Mouse (Mus musculus): Measurements from ENCODE around the gene Agap2. TPM values are rescaled to one million over a fixed set of nuclear protein-coding genes. Genes with fewer than 3 reads are reported as not detected.
A peak's percentile ranks its signal among the peaks of the same experiment; 100 is the strongest.

Gene Agap2
- 100 to 1,000 TPM; 595 to 685 (median 631) TPM for total RNA-seq (2022)

- no peak for DNase-seq (ENCODE audit: low spot score in 2 of 2)
Observed at GRCm38 (mm10) chr10:127075080-127075479, at the start of gene Agap2. Gene Agap2, plus strand, starts transcription at chr10:127075284.

- DNase-seq (ENCODE audit: low spot score in 2 of 2) = peak; percentile 75 to 87
Observed at GRCm38 (mm10) chr10:127030336-127031296, 44.5 kb upstream of the Agap2 start, which contains the start of gene Tsfm. Gene Tsfm, minus strand, starts transcription at chr10:127030840.

GRCm38 (mm10) chr10:127033301-127033741 is 41.8 kb upstream of the Agap2 start:
- DNase-seq (ENCODE audit: low spot score in 2 of 2) = no peak

- DNase-seq (ENCODE audit: low spot score in 2 of 2) = no peak
Observed at GRCm38 (mm10) chr10:127036273-127036672, 38.8 kb upstream of the Agap2 start.

GRCm38 (mm10) chr10:127037641-127038040 is 37.4 kb upstream of the Agap2 start:
- no peak for DNase-seq (ENCODE audit: low spot score in 2 of 2)

- peak in 1 of 2 experiments; percentile 43 for DNase-seq (ENCODE audit: low spot score in 2 of 2)
Observed at GRCm38 (mm10) chr10:127040569-127041214, 34.4 kb upstream of the Agap2 start.

GRCm38 (mm10) chr10:127041274-127041766 is 33.8 kb upstream of the Agap2 start, which contains the start of the genes Mettl1 and Eef1akmt3:
Gene Mettl1, plus strand, starts transcription at chr10:127041414.
Gene Eef1akmt3, minus strand, starts transcription at chr10:127041513.
- DNase-seq (ENCODE audit: low spot score in 2 of 2) = no peak

GRCm38 (mm10) chr10:127041774-127042338 is 33.2 kb upstream of the Agap2 start:
- DNase-seq (ENCODE audit: low spot score in 2 of 2) = peak; percentile 82 to 90

GRCm38 (mm10) chr10:127042468-127043115 is 32.5 kb upstream of the Agap2 start:
- no peak for DNase-seq (ENCODE audit: low spot score in 2 of 2)

GRCm38 (mm10) chr10:127043187-127043586 is 31.9 kb upstream of the Agap2 start:
- DNase-seq (ENCODE audit: low spot score in 2 of 2) = no peak

GRCm38 (mm10) chr10:127047954-127048353 is 27.1 kb upstream of the Agap2 start, which contains the start of gene Cyp27b1:
Gene Cyp27b1, plus strand, starts transcription at chr10:127048250.
- no peak for DNase-seq (ENCODE audit: low spot score in 2 of 2)

GRCm38 (mm10) chr10:127048608-127049394 is 26.3 kb upstream of the Agap2 start:
- DNase-seq (ENCODE audit: low spot score in 2 of 2) = no peak

GRCm38 (mm10) chr10:127049395-127050118 is 25.5 kb upstream of the Agap2 start:
- no peak for DNase-seq (ENCODE audit: low spot score in 2 of 2)

- DNase-seq (ENCODE audit: low spot score in 2 of 2) = no peak
Observed at GRCm38 (mm10) chr10:127050119-127050474, 25.0 kb upstream of the Agap2 start.

- DNase-seq (ENCODE audit: low spot score in 2 of 2) = no peak
Observed at GRCm38 (mm10) chr10:127054646-127055045, 20.4 kb upstream of the Agap2 start.

GRCm38 (mm10) chr10:127055406-127055805 is 19.7 kb upstream of the Agap2 start:
- DNase-seq (ENCODE audit: low spot score in 2 of 2) = no peak

- no peak for DNase-seq (ENCODE audit: low spot score in 2 of 2)
Observed at GRCm38 (mm10) chr10:127056490-127056889, 18.6 kb upstream of the Agap2 start.

- no peak for DNase-seq (ENCODE audit: low spot score in 2 of 2)
Observed at GRCm38 (mm10) chr10:127058161-127058560, 16.9 kb upstream of the Agap2 start.

- no peak for DNase-seq (ENCODE audit: low spot score in 2 of 2)
Observed at GRCm38 (mm10) chr10:127058708-127059107, 16.4 kb upstream of the Agap2 start.

All from left cerebral cortex, adult 8-10 months (tissue).